Mouse (Mus musculus): Measurements from ENCODE around the gene Med31. TPM values are rescaled to one million over a fixed set of nuclear protein-coding genes. Genes with fewer than 3 reads are reported as not detected.
"Not testable (repeated sequence)": the region's sequence is repeated elsewhere in the genome, so short reads cannot be mapped to it uniquely, and the experiment has no call there.

The Med31 gene
- polyA plus RNA-seq, 1 experiment from 2014 or later, result 61.1 TPM

DNA sequence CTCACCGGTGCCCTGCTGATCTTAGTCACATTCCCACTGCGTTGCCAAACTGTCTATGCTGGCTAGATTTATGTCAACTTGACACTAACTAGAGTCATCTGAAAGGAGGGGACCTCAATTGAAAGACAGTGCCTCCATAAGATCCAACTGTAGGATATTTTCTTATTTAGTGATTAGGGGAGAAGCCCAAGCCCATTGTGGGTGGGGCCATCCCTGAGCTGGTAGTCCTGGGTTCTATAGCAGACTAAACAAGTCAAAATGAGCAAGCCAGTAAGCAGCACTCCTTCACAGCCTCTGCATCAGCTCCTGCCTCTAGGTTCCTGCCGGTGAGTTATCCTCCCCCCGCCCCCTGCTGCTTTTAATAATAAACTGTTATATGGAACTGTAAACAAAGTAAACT, 34.3 kb downstream of the Med31 start:
- H3K9ac ChIP-seq (replicated peaks; ENCODE audit: low read length), result no peak overlapping the region
- no peaks in the 10 kb centered on the region for H3K4me1 ChIP-seq (ENCODE audit: control insufficient read depth, insufficient read depth, low read length)
- no peaks in the 10 kb centered on the region for H3K27me3 ChIP-seq (ENCODE audit: control insufficient read depth, insufficient read depth, low read length)
- H3K36me3 ChIP-seq (ENCODE audit: control insufficient read depth, insufficient read depth, low read length), result peaks cover 63% of the 10 kb centered on the region
- H3K27ac ChIP-seq (replicated peaks; ENCODE audit: low read depth, low read length), result no peak overlapping the region
- no peak overlapping the region for H3K4me2 ChIP-seq (ENCODE audit: low read length)
- H3K4me3 ChIP-seq (replicated peaks; ENCODE audit: low read depth, low read length), result no peak overlapping the region
- 97% methylated on average over 4 of the region's 4 CpGs for WGBS
- DNase-seq (no peak), ATAC-seq (ENCODE audit: low FRiP score, low TSS enrichment) (no peak)
- H3K9me3 ChIP-seq (ENCODE audit: control insufficient read depth, low read length), result no peaks in the 10 kb centered on the region

DNA sequence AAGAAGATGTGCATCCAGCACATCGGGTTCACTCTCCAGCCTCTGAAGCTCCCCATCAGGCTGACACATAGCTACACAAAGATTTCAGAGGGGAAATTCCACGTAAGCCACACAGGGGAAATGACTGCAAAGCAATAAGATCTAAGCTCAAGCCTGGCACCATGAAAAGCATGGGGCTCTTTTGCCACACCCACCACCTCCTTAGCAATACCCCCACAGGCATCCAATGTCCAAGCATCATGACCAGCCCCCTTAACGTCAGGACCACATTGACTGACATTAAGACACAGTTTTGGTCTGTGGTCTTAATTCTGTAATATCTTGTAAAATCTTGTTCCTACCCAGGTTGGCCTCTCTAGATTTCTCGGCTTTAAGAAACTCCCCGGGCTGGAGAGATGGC, 34.8 kb downstream of the Med31 start:
- H3K36me3 ChIP-seq (ENCODE audit: control insufficient read depth, insufficient read depth, low read length), result peaks cover 66% of the 10 kb centered on the region
- H3K27me3 ChIP-seq (ENCODE audit: control insufficient read depth, insufficient read depth, low read length), result no peaks in the 10 kb centered on the region
- 91% methylated on average over 5 of the region's 5 CpGs for WGBS
- ATAC-seq (ENCODE audit: low FRiP score, low TSS enrichment), result no peak
- no peak overlapping the region for H3K4me3 ChIP-seq (replicated peaks; ENCODE audit: low read depth, low read length)
- no peaks in the 10 kb centered on the region for H3K4me1 ChIP-seq (ENCODE audit: control insufficient read depth, insufficient read depth, low read length)
- no peak overlapping the region for H3K4me2 ChIP-seq (ENCODE audit: low read length)
- H3K9me3 ChIP-seq (ENCODE audit: control insufficient read depth, low read length), result no peaks in the 10 kb centered on the region
- no peak overlapping the region for H3K27ac ChIP-seq (replicated peaks; ENCODE audit: low read depth, low read length)
- no peak for DNase-seq
- no peak overlapping the region for H3K9ac ChIP-seq (replicated peaks; ENCODE audit: low read length)

DNA sequence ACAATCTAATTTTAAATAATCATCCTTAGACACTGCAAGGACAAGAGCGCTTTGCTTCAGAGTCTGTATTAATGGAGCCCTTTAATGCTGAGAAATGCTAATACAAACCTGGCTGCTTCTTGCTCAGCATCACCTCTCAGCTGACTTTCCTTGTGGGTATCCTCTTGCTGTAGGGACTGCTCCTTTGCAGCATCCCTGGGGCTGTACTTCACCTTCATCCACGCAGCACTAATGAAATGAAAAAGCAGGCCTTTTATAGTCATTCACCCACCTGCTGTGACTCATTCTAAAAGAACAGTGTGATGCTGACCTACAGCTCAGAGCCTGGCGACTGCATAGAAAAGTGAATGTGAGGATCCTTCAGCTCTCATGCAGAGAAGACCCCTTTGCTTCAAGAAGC, 38.8 kb downstream of the Med31 start:
- Histone ChIP-seq H3K9me3 (ENCODE audit: control insufficient read depth, low read length) (no peaks in the 10 kb centered on the region), H3K4me2 (ENCODE audit: low read length) (no peak overlapping the region), H3K9ac (replicated peaks; ENCODE audit: low read length) (no peak overlapping the region), H3K27ac (replicated peaks; ENCODE audit: low read depth, low read length) (no peak overlapping the region), H3K36me3 (ENCODE audit: control insufficient read depth, insufficient read depth, low read length) (peaks cover 80% of the 10 kb centered on the region), H3K4me3 (replicated peaks; ENCODE audit: low read depth, low read length) (no peak overlapping the region), H3K4me1 (ENCODE audit: control insufficient read depth, insufficient read depth, low read length) (no peaks in the 10 kb centered on the region), H3K27me3 (ENCODE audit: control insufficient read depth, insufficient read depth, low read length) (no peaks in the 10 kb centered on the region)
- DNase-seq, result peak; percentile 13
- 30% methylated on average over 3 of the region's 3 CpGs for WGBS
- ATAC-seq (ENCODE audit: low FRiP score, low TSS enrichment), result no peak

DNA sequence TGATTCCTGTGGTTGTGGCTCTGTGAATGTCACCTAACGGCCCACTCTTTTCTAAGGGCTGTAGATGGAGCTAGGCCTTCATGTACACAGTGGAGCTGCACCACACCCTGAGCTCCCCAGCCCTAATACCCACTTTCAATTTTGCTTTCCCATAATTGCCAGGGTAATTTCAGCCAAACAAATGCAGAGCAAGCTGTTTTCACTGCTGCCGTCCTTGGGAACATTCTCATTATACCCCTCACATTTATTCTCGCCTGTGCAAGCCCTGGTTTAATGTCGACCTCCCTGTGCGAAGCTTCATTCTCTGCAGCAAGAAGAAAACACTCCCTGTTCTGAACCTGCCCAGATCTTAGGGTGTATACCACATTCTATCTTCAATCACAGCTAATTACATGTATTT, 39.4 kb downstream of the Med31 start:
- Histone ChIP-seq H3K27me3 (ENCODE audit: control insufficient read depth, insufficient read depth, low read length) (no peaks in the 10 kb centered on the region), H3K36me3 (ENCODE audit: control insufficient read depth, insufficient read depth, low read length) (peaks cover 76% of the 10 kb centered on the region), H3K9me3 (ENCODE audit: control insufficient read depth, low read length) (no peaks in the 10 kb centered on the region), H3K4me3 (replicated peaks; ENCODE audit: low read depth, low read length) (no peak overlapping the region), H3K4me2 (ENCODE audit: low read length) (no peak overlapping the region), H3K27ac (replicated peaks; ENCODE audit: low read depth, low read length) (no peak overlapping the region), H3K4me1 (ENCODE audit: control insufficient read depth, insufficient read depth, low read length) (no peaks in the 10 kb centered on the region), H3K9ac (replicated peaks; ENCODE audit: low read length) (no peak overlapping the region)
- DNase-seq (no peak), ATAC-seq (ENCODE audit: low FRiP score, low TSS enrichment) (no peak)
- 92% methylated on average over 5 of the region's 5 CpGs for WGBS

DNA sequence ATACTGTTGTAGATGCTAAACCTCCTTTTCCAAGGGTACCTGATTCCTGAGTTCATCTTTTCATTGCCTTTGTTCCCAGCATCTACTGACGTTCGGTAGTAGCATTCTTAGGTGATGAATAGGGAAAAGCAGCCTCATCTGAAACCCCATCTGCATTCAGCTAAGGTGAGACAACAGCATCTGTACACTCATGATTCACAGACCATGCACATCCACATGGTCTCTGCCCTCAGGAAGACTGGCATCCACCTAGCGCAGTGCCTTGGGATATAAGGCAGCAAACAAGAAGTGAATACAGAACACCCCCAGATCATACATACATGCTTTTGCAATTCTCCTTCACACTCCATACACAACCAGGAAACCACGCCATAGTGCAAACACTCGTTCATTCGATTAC, 40.7 kb downstream of the Med31 start:
- no peak overlapping the region for H3K9ac ChIP-seq (replicated peaks; ENCODE audit: low read length)
- DNase-seq, result no peak
- no peaks in the 10 kb centered on the region for H3K9me3 ChIP-seq (ENCODE audit: control insufficient read depth, low read length)
- H3K4me3 ChIP-seq (replicated peaks; ENCODE audit: low read depth, low read length), result no peak overlapping the region
- peaks cover 70% of the 10 kb centered on the region for H3K36me3 ChIP-seq (ENCODE audit: control insufficient read depth, insufficient read depth, low read length)
- no peak overlapping the region for H3K27ac ChIP-seq (replicated peaks; ENCODE audit: low read depth, low read length)
- ATAC-seq (ENCODE audit: low FRiP score, low TSS enrichment), result no peak
- H3K4me2 ChIP-seq (ENCODE audit: low read length), result no peak overlapping the region
- no peaks in the 10 kb centered on the region for H3K4me1 ChIP-seq (ENCODE audit: control insufficient read depth, insufficient read depth, low read length)
- H3K27me3 ChIP-seq (ENCODE audit: control insufficient read depth, insufficient read depth, low read length), result no peaks in the 10 kb centered on the region
- WGBS, result 92% methylated on average over 6 of the region's 6 CpGs

DNA sequence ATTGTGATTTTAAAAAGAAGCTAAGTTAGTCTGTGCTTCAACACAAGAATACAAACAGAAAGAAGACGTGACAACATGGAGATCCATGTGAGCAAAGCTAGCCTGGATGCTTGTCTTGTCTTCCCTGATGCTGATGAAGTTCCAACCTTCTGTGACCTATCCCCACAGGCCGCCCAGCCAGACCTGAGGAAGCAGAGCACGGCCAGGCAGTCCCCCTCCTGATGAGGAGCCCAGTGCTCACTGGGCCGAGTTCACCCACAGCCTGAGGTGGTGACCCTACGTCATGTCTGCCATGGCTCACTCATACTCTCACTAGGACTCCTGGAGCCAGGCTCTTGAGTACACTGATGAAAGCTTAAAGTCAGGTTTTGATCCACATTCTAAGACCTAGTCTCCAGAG, 41.9 kb downstream of the Med31 start:
- H3K27ac ChIP-seq (replicated peaks; ENCODE audit: low read depth, low read length), result no peak overlapping the region
- no peak overlapping the region for H3K4me2 ChIP-seq (ENCODE audit: low read length)
- H3K9ac ChIP-seq (replicated peaks; ENCODE audit: low read length), result no peak overlapping the region
- H3K4me1 ChIP-seq (ENCODE audit: control insufficient read depth, insufficient read depth, low read length), result no peaks in the 10 kb centered on the region
- WGBS, result 92% methylated on average over 5 of the region's 5 CpGs
- DNase-seq (no peak), ATAC-seq (ENCODE audit: low FRiP score, low TSS enrichment) (no peak)
- no peak overlapping the region for H3K4me3 ChIP-seq (replicated peaks; ENCODE audit: low read depth, low read length)
- no peaks in the 10 kb centered on the region for H3K9me3 ChIP-seq (ENCODE audit: control insufficient read depth, low read length)
- H3K27me3 ChIP-seq (ENCODE audit: control insufficient read depth, insufficient read depth, low read length), result no peaks in the 10 kb centered on the region
- peaks cover 69% of the 10 kb centered on the region for H3K36me3 ChIP-seq (ENCODE audit: control insufficient read depth, insufficient read depth, low read length)

DNA sequence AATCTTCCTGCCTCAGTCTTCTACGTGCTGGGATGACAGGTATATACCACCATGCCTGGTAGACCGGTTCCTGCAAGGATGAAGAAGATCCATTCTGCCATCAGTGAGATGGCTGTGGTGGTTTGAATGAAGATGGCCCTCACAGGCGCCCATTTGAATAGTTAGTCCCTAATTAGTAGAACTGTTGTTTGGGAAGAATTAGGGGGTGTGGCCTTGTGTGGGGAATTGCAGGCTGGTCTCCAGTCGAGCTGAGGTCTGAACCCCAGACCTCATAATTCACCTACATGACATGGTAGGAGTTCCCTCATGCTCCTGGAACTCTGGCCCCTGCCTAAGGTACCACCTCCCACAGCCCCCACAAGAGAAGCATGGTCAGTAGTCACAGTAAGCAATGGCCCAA, 43.5 kb downstream of the Med31 start:
- not testable (repeated sequence) for ATAC-seq (ENCODE audit: low FRiP score, low TSS enrichment); H3K27me3 ChIP-seq (ENCODE audit: control insufficient read depth, insufficient read depth, low read length); H3K4me1 ChIP-seq (ENCODE audit: control insufficient read depth, insufficient read depth, low read length); H3K4me3 ChIP-seq (replicated peaks; ENCODE audit: low read depth, low read length); H3K9me3 ChIP-seq (ENCODE audit: control insufficient read depth, low read length); DNase-seq; H3K27ac ChIP-seq (replicated peaks; ENCODE audit: low read depth, low read length); H3K4me2 ChIP-seq (ENCODE audit: low read length); H3K9ac ChIP-seq (replicated peaks; ENCODE audit: low read length)
- peaks cover 70% of the 10 kb centered on the region for H3K36me3 ChIP-seq (ENCODE audit: control insufficient read depth, insufficient read depth, low read length)
- WGBS, result 86% methylated on average over 4 of the region's 4 CpGs

DNA sequence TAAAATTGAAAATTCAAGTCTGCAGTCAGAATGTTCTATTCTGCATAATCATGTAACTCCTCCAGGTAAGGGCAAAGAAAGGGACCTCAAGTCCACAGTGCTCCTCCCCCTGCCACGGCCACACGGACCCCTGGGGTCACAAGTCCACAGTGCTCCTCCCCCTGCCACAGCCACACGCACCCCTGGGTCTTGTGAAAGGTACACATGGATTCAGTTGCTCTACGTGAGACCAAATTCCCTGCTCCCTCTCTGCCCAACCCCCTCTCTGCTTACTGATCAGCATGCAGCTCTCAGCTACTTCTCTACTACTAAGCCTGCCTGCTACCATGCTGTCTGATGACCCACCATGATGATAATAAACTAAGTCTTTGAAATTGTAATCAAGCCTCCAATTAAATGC, 45.5 kb downstream of the Med31 start:
- H3K27me3 ChIP-seq (ENCODE audit: control insufficient read depth, insufficient read depth, low read length), result no peaks in the 10 kb centered on the region
- no peak overlapping the region for H3K4me2 ChIP-seq (ENCODE audit: low read length)
- no peak overlapping the region for H3K4me3 ChIP-seq (replicated peaks; ENCODE audit: low read depth, low read length)
- no peak overlapping the region for H3K9ac ChIP-seq (replicated peaks; ENCODE audit: low read length)
- H3K4me1 ChIP-seq (ENCODE audit: control insufficient read depth, insufficient read depth, low read length), result no peaks in the 10 kb centered on the region
- ATAC-seq (ENCODE audit: low FRiP score, low TSS enrichment) (no peak), DNase-seq (no peak)
- H3K36me3 ChIP-seq (ENCODE audit: control insufficient read depth, insufficient read depth, low read length), result peaks cover 71% of the 10 kb centered on the region
- no peaks in the 10 kb centered on the region for H3K9me3 ChIP-seq (ENCODE audit: control insufficient read depth, low read length)
- no peak overlapping the region for H3K27ac ChIP-seq (replicated peaks; ENCODE audit: low read depth, low read length)
- 85% methylated on average over 4 of the region's 4 CpGs for WGBS

DNA sequence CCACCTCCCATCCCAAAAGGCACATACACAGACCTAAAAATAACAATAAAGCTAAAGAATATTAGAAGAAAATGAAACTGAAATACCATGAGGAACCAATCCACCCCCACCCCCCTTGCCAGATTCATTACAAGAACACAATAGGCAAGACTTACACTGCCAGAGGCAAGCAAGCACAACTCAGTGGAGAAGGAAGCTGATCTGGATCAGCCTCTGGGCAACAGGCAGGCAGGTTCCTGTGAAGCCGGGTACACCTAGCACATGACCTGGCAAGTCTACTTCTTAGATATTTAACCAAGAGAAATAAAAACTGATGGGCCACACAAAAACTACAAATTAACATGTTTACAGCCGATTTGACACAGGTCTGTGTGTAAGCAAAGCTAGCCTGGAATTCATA, 52.2 kb downstream of the Med31 start:
- H3K4me3 ChIP-seq (replicated peaks; ENCODE audit: low read depth, low read length), result no peak overlapping the region
- 93% methylated on average over 2 of the region's 2 CpGs for WGBS
- H3K27me3 ChIP-seq (ENCODE audit: control insufficient read depth, insufficient read depth, low read length), result no peaks in the 10 kb centered on the region
- H3K4me2 ChIP-seq (ENCODE audit: low read length), result no peak overlapping the region
- peaks cover 87% of the 10 kb centered on the region for H3K36me3 ChIP-seq (ENCODE audit: control insufficient read depth, insufficient read depth, low read length)
- H3K9ac ChIP-seq (replicated peaks; ENCODE audit: low read length), result no peak overlapping the region
- ATAC-seq (ENCODE audit: low FRiP score, low TSS enrichment), result no peak
- no peaks in the 10 kb centered on the region for H3K4me1 ChIP-seq (ENCODE audit: control insufficient read depth, insufficient read depth, low read length)
- no peaks in the 10 kb centered on the region for H3K9me3 ChIP-seq (ENCODE audit: control insufficient read depth, low read length)
- DNase-seq, result no peak
- H3K27ac ChIP-seq (replicated peaks; ENCODE audit: low read depth, low read length), result no peak overlapping the region

Data from midbrain, embryonic 14.5 days (tissue).